Mouse (Mus musculus) bone marrow, adult 2 months (tissue): ENCODE measurements around the gene Perm1.

Experiments used
- CTCF ChIP-seq: fragments of 200-500 bp; IDR thresholded peaks from 2 replicates; pipeline ENCODE4 v1.5.1; 2011; ENCODE audit warnings: low read length, control low read depth; ENCODE audit not compliant: control insufficient read depth, insufficient read depth
- POLR2A ChIP-seq: fragments of 200-500 bp; IDR thresholded peaks from 2 replicates; pipeline ENCODE4 v1.6.1; 2011; ENCODE audit warnings: low read depth, mild to moderate bottlenecking, control low read depth, low read length, borderline replicate concordance; ENCODE audit not compliant: control insufficient read depth

- TF ChIP-seq CTCF (no peak), POLR2A (no peak)
Measured at GRCm38 (mm10) chr4:156234021-156234501, 18.4 kb downstream of the Perm1 start.
